ENCODE assay signal across 18 mouse cellular contexts in the genomic region with DNA sequence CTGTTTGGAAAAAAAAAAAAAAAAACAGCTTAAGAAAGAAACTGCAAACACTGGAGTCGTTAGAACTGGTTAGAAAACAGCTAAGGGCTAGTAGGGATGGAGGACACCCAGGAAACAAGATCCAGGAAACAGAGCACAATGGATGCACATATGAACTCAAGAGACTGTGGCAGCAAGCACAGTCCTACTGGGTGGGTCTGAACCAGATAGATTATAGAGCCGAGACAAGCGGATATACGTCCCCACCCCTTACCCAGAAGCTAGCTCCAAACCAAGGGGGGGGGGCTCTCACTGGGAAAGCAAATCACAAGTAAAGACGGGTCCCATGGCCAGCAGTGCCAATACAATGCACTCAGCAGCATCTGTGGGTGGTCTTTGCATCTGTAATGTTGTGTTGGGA. TPM values are rescaled to one million over a fixed set of nuclear protein-coding genes. Genes with fewer than 3 reads are reported as not detected.
"Had no signal": no experiment of that assay in that cellular context is flagged by ENCODE, and none has a peak within 500 bp of the region (broad histone marks: within the 10 kb centered on the region; RNA-seq: fewer than 3 reads in every experiment).

No protein-coding gene starts in this region.

- H3K9ac ChIP-seq: liver, embryonic 15.5 days; lung, embryonic 14.5 days; midbrain, embryonic 12.5 days; neural tube, embryonic 13.5 days; neural tube, embryonic 15.5 days; stomach, embryonic 15.5 days had no signal

- H3K4me2 ChIP-seq: liver, embryonic 15.5 days; lung, embryonic 14.5 days; midbrain, embryonic 12.5 days; neural tube, embryonic 13.5 days; neural tube, embryonic 15.5 days; stomach, embryonic 15.5 days had no signal

- H3K9me3 ChIP-seq: liver, embryonic 15.5 days; midbrain, embryonic 10.5 days; midbrain, embryonic 12.5 days; neural tube, embryonic 13.5 days; neural tube, embryonic 15.5 days; stomach, embryonic 15.5 days had no signal

- ATAC-seq: midbrain, embryonic 16.5 days had no signal

- H3K27me3 ChIP-seq: liver, embryonic 15.5 days; midbrain, embryonic 12.5 days; neural tube, embryonic 13.5 days; neural tube, embryonic 15.5 days; stomach, embryonic 15.5 days had no signal

- DNase-seq: lung, adult 18-20 months; lung, embryonic 14.5 days; lung, postnatal 10 days; lung, postnatal 4 days; right cerebral cortex, postnatal 14 days; thymus, adult 2 months; thymus, postnatal 14 days; thymus, postnatal 36 days had no signal

- H3K4me1 ChIP-seq: neural tube, embryonic 15.5 days; stomach, embryonic 15.5 days had no signal

- H3K4me3 ChIP-seq: liver, embryonic 15.5 days; midbrain, embryonic 10.5 days; midbrain, embryonic 12.5 days; myocyte; neural tube, embryonic 13.5 days; neural tube, embryonic 15.5 days; stomach, embryonic 15.5 days had no signal

- H3K27ac ChIP-seq: liver, embryonic 15.5 days; midbrain, embryonic 10.5 days; midbrain, embryonic 12.5 days; neural tube, embryonic 13.5 days; neural tube, embryonic 15.5 days; stomach, embryonic 15.5 days; stomach, postnatal 0 days had no signal

- H3K36me3 ChIP-seq: liver, embryonic 15.5 days; midbrain, embryonic 10.5 days; midbrain, embryonic 12.5 days; neural tube, embryonic 13.5 days; neural tube, embryonic 15.5 days; stomach, embryonic 15.5 days had no signal

RNA-seq across cellular contexts. Expression of a gene that starts 46.2 kb away (rescaled TPM):
- total RNA-seq: megakaryocyte-erythroid progenitor cell, adult 5-6 weeks had no signal
